Mouse (Mus musculus): ENCODE measurements around the gene Tinagl1.

DNA sequence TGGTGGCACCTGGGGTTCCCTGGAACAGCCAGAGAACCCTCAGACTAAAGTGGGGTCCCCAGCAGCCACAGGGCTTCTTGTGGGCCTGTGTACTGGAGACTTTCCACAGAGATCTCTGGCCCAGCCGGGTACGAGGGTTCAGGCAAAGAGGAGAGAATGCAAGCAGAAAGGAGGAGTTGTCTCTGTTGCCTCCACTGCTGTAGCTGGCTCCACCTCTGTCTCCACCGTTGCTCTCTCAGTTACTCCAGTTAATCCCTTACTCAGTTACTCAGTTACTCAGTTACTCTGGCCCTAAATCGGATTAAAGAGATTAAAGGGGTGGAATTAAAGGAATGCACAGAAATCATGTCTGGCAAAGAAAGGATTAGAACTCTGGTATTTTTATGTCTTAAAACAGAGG lies 47.3 kb upstream of the Tinagl1 start, which contains the start of gene Gm853:
- TF ChIP-seq GATA1 (IDR thresholded peaks at IDR 0.05; ENCODE audit: borderline replicate concordance, low read length): no peak
- no peak for TF ChIP-seq FLI1 (IDR thresholded peaks at IDR 0.05; ENCODE audit: low read length)

Data from megakaryocyte, embryonic 14.5 days (primary cell).